Mouse (Mus musculus) embryo, embryonic 10.5 days (tissue): ENCODE data around the gene Syn3.
"Not testable (repeated sequence)": the region's sequence is repeated elsewhere in the genome, so short reads cannot be mapped to it uniquely, and the experiment has no call there.

ENCODE experiments used
- DNase-seq: peaks from one replicate; pipeline ENCODE4 v3.0.0-alpha.2; 2015; ENCODE audit warnings: low spot score

The Syn3 gene

DNA sequence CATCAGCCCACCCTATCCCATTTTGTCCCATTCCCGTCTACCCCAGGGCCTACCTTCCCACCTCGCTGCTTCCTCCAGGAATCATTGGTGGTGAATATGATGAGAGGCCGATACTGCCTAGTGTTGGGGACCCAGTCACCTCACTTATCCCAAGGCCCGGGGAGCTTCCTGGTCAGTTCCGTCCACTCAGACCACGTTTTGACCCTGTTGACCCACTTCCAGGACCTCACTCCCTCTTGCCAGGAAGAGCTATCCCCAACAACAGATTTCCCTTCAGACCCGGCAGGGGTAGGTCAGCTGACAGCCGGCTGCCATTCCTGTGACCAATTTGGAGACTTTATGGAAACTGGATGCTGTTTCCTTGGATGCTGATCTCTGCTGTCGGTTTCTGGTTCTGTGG lies 450.9 kb downstream of the Syn3 start:
- DNase-seq: no peak

DNA sequence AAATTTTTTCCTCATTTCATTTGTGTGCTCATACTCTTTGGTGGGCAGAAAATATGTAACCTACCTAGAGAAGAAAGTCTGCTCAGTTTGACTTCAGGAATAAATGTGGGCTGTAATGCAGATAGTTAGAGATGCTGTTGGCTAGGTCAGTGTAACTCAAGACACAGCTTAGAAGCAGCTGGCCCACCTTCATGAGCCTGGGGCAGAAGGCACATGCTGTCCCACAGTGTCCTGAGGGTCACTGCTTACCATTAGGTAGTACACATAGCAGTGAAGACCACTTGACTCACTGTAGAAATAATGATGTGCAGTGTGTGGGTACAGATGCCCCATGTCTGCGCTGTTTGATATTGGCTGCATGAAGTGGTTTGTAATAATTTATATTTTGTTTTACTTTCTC lies 452.3 kb downstream of the Syn3 start:
- no peak for DNase-seq

DNA sequence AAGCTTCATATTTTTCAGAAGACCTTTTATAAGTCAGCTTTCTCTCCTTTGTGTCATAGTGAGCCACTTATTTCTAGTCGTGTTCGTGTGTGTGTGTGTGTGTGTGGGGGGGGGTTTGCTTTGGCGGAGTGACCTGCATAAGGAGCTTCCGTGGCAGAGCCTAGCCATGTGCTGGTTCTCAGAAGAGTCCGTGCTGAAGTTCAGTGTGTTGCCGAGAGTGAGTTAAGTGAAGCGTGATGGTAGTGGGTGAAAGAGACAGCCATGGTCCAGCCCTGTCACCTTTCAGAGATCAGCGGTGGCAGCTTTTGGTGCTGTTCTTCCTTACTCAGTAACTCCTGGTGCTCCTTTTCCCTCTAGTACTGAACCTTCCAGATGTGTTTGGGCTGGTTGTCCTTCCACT lies 454.6 kb downstream of the Syn3 start:
- no peak for DNase-seq

DNA sequence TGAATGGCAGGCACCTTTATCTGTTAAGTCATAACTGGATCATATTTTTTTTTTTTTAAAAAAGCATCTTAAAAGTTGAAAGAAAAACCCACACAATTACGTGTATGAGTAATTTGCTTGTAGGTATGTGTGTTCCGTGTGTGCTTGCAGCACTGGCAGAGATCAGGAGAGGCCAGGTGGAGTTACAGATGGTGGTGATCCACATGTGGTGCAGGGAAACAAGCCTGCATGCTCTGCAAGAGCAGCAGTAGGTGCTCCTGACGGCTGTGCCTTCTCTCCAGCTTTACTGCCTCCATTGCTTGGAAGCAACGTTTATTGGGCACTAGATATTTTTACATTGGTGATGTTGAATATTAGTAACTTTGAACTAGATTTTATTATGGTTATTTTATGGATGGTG lies 455.0 kb downstream of the Syn3 start:
- no peak for DNase-seq

DNA sequence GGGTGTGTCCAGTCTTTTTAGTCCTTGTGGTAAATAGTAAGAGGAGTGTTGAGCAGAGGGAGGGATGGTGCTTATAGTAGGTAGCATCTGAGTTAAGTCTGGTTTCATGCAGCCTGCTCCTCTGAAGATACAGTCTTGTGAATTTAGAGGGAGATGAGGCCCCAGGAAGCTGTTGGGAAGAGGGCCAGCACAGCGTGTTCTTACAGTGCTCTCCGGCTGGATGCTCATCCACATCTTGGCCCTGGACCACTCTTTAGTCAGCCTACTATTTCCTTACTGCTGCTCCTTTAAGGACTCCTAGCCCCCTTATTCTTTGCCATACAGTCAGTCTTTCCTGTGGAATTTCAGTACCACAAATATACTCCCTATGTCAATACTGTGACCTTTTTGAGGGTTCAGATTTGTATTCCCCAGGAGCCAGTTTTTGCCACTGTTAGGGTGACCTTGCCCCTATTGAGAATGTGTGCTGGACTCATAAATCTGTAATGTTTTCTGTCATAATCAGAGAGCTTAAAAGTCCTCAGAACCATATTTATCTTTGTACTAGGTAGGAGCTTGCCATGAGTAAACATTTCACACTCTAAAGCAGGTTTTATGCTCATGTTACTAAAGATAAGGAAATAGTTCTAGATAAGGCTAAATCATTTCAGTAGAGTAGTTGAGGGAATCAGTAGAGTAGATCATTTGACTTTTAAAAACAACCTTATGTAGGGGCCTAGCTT lies 464.5 kb downstream of the Syn3 start:
- DNase-seq: no peak

DNA sequence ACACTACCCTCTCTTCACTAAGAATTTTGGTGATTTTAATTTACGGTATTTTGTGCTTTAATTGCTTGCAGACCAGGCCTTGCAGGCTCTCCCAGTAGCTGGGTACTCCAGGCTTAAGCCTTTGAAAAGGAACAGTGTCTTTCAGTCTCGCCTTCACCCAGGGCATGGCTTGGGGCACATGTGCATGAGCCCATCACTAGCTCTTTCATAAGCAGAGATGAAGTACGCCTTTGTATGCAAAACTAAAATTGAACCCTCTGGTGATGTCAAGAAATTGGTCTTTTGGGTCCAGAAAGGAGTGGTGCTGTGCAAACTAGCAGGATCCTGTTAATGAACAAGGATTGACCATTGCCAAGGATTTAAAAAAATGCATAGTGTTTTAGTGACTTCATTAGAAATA lies 466.2 kb downstream of the Syn3 start:
- peak; percentile 18 for DNase-seq

DNA sequence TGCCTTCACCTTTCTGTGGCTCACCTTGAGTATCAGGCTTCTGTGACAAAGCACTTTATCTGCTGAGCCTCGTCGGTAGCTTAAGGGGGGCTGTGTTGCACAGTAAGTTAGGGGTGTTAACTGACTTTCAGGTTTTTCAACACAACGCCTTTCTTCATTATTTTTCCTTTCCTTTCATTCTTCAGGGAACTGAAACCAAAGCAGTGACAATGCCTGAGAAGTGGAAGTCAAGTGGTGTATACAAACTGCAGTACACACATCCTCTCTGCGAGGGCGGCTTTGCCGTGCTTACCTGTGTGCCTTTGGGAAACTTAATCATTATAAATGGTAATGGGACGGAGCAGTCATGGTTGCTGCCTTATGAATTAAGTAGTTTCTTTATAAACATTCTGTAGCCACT lies 468.0 kb downstream of the Syn3 start:
- no peak for DNase-seq

DNA sequence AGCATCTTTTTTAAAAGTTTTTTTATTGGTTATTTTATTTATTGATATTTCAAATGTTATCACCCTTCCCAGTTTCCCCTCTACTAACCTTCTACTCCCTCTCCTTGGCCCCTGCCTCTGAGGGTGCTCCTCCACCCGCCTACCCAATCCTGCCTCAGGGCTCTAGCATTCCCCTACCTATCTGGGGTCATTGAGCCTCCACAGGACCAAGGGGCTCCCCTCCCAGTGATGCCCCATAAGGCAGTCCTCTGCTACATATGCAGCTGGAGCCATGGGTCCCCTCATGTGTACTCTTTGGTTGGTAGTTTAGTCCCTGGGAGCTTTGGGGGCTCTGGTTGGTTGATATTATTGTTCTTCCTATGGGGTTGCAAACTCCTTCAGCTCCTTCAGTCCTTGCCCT lies 471.9 kb downstream of the Syn3 start:
- DNase-seq: not testable (repeated sequence)

DNA sequence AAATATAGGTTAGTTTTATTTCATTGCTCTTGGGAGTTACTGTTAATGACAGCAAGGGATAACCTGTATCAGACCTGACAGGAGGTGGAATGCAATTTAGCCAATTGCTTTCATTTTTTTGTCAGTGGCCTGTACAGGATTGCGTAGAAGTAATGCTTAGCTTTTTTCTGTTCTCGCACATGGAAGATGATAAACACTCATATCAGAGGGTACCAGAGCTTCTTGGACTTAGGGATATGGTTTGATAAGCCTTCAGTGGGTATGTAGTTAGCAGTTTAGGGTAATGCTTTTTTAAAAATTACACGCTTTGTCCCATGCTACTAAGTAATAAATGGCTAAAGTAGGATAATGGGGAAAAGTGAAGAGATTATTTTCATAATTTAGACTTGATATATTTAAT lies 472.3 kb downstream of the Syn3 start:
- DNase-seq: no peak

DNA sequence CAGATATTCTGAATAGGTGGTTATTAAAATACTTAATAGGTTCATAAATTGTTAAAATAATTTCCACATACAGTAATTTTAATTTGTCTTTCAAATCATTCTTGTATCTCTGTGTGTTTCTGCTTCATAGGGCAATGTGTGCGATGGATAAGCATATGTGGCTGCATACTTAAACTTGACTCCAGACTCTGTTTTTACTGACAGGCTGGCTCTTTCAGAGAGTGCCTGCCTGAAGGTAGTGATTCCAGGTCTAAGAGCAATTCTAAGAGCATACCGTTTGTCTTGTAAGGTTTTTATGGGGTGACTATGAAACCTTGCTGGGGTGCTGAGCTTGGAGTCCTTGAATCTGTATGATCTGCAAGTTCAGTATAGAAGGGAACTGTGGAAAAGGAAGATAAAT lies 472.8 kb downstream of the Syn3 start:
- DNase-seq: no peak

DNA sequence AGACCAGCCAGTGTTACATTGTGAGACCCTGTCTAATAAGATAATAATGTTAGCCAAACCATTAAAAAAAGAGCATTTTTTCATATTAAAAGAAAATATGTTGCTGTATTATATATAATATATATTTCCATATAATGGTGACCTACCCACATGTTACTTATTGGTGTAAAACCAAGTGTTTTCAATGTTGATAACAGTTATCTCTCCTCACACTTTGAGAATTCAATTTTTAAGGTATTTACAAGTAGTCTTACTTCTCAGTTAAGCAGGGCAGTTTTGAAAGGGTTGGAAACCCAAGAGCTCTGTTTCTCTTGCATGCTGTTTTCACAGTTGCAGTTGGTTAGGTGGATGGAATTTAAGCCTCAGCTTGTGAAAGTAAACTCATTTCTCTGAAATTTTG lies 475.5 kb downstream of the Syn3 start:
- DNase-seq: no peak

DNA sequence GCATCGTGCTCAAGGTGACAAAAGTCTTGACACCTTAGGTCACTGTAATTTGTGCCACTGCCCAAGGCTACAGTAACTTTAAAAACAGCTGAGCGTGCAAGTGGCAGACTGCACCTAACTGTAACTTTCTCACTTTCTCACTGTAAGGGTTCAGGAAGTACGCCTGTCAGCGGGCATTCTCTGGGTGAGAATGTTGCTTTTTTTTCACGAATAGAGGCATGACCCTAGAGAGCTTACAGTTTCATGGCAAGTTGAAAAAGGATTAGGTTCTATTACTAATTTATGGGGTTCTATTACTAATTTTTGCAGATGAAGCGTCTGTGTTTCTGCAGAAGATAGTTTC lies 476.3 kb downstream of the Syn3 start:
- no peak for DNase-seq

DNA sequence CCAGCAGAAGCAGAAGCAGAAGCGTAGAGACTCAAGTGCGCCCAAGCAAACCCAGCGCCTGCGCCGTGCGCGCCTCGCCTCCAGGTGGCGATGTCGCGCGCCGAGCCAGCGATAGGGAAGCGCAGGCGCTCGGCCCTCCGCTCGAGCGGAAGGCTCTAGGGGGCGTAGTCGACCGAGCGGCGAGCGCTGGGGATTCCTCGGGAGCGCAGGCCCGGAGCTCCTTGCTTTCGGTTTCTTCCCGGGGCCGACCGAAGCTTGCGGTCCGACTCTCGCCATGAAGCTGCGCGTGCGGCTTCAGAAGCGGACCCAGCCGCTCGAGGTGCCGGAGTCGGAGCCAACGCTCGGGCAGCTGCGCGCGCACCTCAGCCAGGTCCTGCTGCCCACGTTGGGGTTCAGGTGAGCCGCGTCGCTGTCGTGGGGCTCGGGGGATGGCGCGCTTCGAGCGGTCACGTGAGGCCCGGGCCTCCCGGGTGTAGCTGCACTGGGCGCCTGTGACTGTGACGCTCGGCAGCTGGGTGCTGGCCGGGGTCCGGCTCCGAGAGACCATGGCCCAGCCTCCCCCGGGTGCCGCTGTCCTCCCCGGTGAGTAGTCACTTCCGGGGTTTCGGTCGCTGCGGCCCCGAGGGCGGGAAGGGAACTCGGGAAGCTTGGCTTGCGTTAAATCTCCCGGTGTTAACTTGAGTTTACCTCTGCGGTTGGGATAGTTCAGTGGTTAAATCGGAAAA lies 476.8 kb downstream of the Syn3 start, which contains the start of gene Fbxo7:
Gene Fbxo7, plus strand, starts transcription at position 224 of the 725 bp plus-strand sequence.
- DNase-seq: peak; percentile 94

DNA sequence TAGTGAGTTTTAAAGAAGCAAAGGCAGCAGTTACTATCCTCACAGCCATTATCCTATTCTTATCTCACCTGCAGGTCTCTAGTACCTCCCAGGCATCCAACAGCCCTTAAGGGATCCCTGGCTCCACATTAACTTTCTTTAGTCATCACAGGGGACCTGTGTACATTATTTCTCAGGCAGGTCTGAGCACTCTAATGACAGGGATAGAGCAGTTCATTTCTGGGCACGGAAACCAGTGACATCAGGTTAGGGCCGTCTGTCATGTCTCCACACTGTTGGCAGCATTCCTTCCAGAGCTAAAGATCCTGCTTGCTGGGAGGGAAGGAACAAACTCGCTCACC lies 477.3 kb downstream of the Syn3 start:
- no peak for DNase-seq

DNA sequence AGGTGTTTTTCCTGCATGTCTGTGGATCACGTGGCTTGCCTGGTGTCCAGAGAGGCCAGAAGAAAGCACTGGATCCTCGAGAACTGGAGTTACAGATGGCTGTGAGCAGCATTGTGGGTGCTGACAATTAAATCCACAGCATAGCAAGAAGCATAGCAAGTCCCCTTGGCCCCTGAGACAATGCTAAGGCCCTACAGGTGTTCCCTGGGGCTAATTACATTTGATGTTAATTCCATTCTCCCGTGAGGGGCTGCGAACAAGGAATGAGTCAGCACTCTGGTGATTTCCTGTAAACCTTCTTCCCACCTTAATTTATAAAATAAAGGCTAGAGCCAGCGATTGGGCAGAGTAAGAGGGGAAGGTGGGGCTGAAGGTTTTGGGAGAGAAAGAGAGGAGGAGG lies 479.9 kb downstream of the Syn3 start:
- no peak for DNase-seq

DNA sequence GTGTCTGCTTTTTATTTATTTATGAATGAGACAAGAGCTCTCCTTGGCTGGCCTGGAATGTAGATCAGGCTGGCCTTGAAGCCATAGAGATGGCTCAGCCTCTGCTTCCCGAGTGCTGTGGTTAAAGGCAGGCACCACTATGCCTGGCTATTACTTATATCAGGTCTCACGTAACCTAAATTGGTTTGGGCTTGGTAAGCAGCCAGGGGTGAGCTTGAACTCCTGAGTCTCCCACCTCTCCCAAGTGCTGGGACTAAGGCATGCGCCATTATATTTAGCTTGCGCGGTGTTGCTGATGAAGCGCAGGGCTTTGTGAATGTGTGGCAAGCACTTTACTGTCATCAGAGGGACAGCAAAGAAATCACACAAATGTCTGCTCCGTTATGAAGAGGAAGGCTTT lies 480.9 kb downstream of the Syn3 start:
- no peak for DNase-seq

DNA sequence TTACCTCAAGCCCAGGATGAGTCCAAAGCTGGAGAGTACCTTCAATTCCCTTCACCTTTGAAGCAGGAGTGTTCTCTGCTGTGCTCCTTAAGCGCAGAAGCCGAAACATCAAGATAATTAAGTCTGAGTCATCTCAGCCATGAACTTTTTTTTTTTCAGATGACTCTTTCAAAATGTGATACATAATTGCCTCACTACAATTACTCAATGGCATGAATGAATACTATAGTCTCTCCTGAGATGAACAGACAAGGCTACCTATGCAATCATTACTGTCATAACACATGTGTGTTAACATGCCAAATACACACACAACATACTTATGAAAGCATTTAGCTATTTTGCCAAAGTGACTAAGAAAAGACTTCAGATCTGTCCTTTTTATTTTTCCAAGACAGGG lies 486.9 kb downstream of the Syn3 start, which contains the start of gene Bpifc:
Gene Bpifc, minus strand, starts transcription at position 115 of the 400 bp plus-strand sequence.
- DNase-seq: no peak

DNA sequence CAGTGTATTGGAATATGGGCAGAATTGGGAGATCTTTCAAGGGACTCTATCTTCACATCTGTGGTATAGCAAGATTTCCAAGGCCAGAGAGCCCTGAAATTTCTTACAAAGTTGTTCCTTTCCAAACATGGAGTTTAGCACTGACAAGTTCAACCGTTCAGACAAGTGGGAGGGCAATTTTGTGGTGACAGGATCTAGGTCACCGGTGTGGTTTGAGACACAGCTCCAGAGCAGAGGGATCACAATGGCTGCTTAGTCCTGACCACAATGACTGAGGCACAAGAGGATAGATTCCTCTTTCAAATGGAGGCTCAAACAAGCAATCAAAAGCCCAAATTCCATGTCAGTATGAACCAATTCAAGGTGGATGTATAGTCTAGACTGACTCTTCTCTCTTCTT lies 487.5 kb downstream of the Syn3 start:
- no peak for DNase-seq

DNA sequence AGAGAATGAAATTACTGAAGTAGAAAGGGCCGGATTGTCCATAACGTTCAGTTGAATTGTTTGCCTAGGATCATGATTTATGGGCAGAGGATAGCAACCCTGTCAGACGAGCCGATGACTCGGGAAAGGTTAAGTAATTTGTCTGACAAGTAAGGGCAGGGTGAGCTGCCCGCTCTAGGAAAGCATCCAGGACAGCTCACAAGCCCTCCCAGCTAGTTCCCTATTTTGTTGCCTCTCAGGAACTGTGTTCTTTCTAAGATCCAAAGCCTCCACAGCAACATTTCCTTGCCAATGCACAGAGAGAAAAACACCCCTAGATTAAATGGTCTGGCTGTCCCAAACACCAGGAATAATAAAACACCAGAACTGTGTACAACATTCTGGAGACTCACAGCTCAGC lies 488.1 kb downstream of the Syn3 start:
- peak; percentile 18 for DNase-seq

DNA sequence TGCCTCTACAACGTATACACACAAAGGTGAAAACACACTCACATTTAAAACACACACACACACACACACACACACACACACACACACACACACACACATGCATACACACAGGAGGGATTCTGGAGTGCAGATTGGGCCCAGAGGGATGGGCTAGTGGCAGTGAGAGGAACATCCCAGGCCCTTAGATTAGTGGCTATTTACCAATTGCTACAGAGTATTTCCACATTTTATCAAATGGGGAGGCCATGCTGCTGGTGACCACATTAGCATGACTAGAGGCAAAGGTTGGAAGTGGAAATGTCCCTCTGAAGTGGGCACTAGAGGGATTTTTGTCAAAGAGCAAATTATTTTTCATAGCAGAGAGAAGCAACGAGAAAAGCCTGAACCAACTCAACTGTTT lies 489.0 kb downstream of the Syn3 start:
- no peak for DNase-seq

DNA sequence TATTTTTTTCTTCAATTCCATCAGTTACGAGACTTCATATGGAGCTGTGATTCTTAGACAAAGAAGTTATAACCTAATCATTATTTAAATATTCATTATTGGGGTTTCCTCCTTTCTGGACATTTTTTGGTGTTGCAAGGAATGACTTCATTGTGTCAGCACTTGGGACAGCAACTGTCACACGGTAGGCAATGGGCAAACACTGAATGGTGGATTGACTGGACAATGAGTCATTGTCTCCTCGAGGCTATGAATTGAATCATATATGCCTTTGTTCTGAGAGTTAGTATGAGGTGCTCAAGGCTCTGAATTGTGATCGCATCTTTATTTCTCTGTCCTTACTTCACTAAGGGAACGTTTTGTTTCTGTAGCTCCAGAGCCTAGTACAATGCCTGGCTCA lies 492.2 kb downstream of the Syn3 start:
- DNase-seq: no peak
